Mouse (Mus musculus): Measurements from ENCODE around the gene Atoh1. TPM values are rescaled to one million over a fixed set of nuclear protein-coding genes. Genes with fewer than 3 reads are reported as not detected.

The Atoh1 gene
- not detected for total RNA-seq (2021)
- long read RNA-seq, experiment 1 = 0 reads
- long read RNA-seq, experiment 2 = 0 reads

DNA sequence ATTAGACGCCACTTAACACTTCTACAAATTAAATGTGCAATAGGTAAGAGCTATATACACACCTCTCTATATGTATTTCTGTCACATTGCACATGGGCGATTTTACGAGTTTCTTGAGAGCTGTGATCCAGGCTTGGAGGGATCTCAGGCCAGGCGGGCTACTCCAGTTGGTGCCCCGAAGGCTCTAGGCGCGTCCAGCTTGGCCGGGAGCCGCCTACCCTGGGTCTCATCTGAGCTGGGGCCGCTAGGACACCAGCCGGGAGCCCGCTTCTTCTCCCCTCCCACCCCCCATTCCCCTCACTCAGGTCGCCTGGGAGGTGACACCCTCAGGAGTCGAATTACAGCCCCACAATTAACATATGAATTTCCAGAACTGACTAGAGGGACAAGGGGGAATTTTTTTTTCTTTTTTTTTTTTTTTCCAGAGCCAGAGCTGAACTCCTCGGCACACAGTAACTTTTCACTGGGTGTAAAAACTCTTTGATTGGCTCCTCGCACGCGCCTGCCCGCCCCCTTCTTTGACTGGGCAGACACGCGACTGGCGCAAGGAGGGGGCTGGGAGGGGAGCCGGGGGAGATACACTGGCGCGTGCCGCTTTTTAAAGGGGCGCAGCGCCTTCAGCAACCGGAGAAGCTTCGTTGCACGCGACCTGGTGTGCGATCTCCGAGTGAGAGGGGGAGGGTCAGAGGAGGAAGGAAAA lies at the start of gene Atoh1:
TSS of gene Atoh1 (plus strand) at position 627 of the 700 bp plus-strand sequence.
- DNase-seq (ENCODE audit: low spot score in 2 of 2) = no peak

DNA sequence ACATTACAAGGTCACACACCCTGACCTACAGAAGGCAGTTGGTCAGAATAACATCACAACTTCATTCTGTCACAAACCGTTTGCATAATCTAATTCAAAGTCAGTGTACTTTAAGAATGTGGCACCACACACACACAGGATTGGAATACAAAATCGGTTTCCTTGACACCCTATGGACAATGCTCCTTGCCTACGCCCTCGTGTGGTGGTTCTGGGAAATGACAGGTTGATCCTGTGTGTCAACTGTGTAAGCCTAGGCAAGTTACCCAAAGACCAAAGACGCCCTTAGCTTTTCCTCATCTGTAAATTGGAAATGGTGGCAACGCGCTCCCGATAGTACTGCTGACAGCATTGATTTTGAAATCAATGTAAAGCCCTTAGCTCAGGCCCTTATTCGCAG lies 45.0 kb upstream of the Atoh1 start:
- peak; percentile 31 to 56 for DNase-seq (ENCODE audit: low spot score in 2 of 2)

DNA sequence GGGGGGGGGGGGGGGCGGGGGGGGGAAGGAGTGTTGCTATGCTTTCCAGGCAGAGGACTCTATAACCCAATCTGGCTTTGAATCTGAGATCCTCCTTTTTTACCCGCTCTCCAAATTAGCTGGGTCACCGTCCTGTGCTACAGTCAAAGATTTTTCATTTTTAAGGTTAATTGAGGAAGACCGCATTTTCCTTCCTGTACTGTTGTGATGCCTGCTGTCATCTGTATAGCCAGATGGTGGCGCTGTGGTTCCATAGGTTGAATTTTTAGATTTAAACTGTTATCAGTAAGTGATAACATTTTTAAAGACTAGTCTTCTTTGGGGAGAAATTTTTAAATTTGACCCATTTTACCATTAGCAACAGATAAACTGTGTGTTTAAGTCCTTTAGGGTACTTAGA lies 44.0 kb upstream of the Atoh1 start:
- peak; percentile 56 to 70 for DNase-seq (ENCODE audit: low spot score in 2 of 2)

DNA sequence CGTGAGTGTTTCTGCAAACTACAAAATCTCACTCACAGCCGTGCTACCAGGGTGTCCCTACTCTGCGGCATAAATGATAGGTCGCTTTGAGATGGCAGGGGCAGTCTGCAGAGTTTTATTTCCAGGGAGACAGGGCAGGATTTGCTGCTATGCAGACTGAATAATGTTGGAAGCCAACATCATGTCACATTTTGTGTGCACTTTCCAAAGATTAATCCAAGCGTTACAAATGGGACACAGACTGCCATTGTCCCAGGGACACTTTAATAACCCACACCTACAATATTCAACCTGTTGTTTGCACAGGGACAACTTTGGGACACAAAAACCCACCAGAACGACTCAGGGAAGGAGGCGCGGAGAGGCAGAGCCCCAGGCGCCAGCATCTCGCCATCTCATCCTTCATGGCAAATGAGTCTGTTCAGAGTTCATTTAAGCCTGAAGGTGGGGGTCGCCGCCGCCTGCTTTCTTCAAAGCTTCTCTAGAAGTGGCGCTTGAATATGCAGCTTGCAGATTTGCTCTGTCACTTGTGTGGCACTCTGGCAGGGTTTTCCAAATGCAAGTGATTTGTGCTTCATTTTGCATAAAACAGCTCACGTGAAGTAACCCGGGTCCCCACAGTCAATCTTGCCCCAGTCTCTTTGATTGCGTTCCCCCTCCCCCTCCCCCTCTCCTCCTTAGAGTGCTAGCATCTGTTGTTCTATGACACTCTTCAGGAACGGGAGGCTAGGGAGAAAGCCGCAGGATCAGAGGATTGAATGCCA lies 40.6 kb upstream of the Atoh1 start:
- no peak for DNase-seq (ENCODE audit: low spot score in 2 of 2)

DNA sequence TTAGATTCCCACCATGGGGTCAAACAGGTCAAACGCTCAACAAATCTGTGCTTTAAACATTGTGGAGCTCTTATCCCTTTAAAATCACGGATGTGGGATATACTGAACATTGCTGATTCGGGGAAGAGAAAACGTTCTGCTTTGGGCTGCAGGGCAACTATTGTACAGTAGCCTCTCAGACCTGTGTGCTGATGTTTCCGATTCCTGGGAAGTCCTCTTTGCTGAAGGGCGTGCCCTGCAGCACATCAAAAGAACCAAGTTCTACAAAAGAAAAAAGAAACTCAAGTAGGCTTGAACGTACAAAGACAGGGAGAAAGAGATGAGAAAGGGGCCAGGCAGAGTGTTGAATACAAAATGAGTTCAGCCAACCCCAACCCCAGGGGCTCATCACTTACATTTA lies 34.2 kb upstream of the Atoh1 start:
- no peak for DNase-seq (ENCODE audit: low spot score in 2 of 2)

DNA sequence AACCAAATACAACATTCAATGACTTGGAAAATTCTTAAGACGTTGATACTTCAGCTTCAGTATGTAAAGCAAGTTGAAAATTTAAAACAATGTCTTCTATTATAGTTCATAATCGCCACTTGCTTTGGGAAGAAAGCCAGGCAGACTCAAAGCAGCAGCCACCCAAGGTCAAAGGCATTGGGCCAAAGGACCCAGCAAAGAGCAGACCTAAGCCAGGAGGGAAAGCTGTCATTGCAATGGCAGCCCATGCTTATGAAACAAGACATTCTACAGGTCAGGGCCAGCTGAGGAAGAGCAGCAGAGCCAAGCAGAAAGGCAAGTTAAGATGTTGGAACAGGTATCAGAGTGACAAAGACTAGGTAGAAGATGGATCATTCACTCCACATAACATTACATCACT lies 25.3 kb upstream of the Atoh1 start:
- no peak for DNase-seq (ENCODE audit: low spot score in 2 of 2)

DNA sequence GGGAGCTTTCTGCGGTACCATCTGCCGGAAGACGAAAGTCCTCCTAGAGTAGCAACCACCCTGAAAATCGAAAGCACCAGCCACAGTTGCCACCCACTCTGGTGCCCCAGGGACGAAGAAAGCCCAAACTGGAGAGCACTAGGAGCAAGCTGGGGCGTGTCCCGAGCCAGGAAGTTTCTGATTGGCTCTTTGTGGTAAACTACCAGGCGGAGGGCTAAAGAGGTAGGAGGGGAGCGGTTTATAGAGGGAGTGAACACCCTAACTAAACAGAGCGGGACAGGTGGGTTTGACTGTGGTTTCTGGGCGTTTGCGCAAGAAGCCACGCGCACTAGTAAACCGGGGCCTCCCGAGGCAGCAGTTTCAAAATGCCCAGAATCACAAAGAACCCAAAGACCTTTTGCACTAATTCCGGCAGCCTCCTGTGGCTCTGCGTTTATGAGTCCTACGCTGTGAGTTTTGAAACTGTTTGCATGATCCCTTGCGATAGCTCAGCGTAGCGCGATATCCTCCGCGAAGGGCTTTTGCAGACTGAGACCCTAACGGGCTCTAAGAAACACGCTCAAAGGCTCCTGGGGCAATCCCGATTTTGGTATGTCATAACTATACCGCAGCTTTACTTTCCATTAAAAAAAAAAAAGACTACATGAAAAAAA lies 1.0 kb upstream of the Atoh1 start:
- DNase-seq (ENCODE audit: low spot score in 2 of 2) = no peak

DNA sequence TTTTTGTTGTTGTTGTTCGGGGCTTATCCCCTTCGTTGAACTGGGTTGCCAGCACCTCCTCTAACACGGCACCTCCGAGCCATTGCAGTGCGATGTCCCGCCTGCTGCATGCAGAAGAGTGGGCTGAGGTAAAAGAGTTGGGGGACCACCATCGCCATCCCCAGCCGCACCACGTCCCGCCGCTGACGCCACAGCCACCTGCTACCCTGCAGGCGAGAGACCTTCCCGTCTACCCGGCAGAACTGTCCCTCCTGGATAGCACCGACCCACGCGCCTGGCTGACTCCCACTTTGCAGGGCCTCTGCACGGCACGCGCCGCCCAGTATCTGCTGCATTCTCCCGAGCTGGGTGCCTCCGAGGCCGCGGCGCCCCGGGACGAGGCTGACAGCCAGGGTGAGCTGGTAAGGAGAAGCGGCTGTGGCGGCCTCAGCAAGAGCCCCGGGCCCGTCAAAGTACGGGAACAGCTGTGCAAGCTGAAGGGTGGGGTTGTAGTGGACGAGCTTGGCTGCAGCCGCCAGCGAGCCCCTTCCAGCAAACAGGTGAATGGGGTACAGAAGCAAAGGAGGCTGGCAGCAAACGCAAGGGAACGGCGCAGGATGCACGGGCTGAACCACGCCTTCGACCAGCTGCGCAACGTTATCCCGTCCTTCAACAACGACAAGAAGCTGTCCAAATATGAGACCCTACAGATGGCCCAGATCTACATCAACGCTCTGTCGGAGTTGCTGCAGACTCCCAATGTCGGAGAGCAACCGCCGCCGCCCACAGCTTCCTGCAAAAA lies 496 bp downstream of the Atoh1 start:
- peak in 1 of 2 experiments; percentile 1 for DNase-seq (ENCODE audit: low spot score in 2 of 2)

DNA sequence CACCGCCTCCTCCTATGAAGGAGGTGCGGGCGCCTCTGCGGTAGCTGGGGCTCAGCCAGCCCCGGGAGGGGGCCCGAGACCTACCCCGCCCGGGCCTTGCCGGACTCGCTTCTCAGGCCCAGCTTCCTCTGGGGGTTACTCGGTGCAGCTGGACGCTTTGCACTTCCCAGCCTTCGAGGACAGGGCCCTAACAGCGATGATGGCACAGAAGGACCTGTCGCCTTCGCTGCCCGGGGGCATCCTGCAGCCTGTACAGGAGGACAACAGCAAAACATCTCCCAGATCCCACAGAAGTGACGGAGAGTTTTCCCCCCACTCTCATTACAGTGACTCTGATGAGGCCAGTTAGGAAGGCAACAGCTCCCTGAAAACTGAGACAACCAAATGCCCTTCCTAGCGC lies 1.1 kb downstream of the Atoh1 start:
- no peak for DNase-seq (ENCODE audit: low spot score in 2 of 2)

DNA sequence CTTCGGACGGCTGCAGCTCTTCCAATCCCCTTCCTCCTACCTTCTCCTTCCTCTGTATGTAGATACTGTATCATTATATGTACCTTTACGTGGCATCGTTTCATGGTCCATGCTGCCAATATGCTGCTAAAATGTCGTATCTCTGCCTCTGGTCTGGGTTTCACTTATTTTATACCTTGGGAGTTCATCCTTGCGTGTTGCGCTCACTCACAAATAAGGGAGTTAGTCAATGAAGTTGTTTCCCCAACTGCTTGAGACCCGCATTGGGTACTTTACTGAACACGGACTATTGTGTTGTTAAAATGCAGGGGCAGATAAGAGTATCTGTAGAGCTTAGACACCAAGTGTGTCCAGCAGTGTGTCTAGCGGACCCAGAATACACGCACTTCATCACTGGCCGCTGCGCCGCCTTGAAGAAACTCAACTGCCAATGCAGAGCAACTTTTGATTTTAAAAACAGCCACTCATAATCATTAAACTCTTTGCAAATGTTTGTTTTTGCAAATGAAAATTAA lies 1.6 kb downstream of the Atoh1 start:
- peak in 1 of 2 experiments; percentile 3 for DNase-seq (ENCODE audit: low spot score in 2 of 2)

DNA sequence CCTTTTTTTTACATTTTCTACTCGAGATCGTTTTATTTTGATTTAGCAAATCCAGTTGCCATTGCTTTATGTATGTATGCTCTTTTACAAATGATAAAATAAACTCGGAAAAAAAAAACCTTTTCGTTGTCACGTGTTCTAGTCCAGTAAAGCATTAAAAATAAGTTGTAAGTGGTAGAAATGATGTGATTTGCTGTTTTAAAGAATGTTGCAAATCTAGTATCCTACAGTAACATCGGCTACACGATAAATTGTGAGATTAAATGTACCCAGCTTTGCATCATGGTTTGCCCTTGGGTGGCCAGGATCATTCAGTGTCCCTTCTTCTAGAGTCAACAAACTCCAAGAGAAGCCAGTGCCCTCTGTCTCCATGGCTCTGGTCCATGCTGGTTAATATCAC lies 2.2 kb downstream of the Atoh1 start:
- peak in 1 of 2 experiments; percentile 2 for DNase-seq (ENCODE audit: low spot score in 2 of 2)

DNA sequence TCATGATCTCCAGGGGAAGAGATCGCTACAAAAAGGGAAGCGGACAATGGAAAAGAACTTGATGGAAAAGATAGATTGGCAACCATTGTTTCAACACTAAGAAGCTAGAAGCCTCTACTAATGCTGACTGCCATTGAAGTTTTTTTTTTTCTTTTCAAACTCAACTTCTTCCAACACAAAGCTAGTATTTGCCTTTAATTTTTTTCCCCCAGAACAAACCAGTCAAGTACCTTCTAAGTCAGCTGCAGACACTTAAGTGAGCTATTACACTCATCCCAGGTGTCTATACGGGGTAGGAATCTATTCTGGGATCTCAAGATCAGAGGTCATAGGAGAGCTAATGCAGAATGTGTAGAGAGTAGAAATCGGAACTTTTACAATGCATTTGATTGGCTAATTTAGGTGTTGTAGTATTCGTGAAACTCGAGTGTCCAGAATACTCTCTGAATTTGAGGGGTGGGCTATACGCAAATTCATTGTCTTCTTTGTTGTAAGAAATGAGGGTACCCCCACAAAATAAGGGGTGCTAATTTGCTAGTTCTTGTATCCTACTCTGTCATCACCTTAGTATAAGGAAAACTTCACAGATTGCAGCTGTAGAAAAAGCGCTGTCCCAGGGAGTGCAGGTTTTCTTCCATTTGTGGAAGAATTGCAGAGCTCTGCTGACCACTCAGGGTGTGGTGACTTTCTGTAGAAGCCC lies 2.8 kb downstream of the Atoh1 start:
- no peak for DNase-seq (ENCODE audit: low spot score in 2 of 2)

DNA sequence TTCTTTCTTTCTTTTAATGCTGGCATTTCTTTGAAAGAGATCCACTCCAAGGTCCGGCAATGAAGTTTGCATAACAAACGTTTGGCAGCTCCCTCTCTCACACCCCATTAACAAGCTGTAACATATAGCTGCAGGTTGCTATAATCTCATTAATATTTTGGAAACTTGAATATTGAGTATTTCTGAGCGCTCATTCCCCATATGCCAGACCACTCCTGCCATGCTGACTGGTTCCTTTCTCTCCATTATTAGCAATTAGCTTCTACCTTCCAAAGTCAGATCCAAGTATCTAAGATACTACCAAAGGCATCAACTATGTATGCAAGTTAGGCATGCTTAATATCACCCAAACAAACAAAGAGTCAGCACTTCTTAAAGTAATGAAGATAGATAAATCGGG lies 4.4 kb downstream of the Atoh1 start:
- no peak for DNase-seq (ENCODE audit: low spot score in 2 of 2)

DNA sequence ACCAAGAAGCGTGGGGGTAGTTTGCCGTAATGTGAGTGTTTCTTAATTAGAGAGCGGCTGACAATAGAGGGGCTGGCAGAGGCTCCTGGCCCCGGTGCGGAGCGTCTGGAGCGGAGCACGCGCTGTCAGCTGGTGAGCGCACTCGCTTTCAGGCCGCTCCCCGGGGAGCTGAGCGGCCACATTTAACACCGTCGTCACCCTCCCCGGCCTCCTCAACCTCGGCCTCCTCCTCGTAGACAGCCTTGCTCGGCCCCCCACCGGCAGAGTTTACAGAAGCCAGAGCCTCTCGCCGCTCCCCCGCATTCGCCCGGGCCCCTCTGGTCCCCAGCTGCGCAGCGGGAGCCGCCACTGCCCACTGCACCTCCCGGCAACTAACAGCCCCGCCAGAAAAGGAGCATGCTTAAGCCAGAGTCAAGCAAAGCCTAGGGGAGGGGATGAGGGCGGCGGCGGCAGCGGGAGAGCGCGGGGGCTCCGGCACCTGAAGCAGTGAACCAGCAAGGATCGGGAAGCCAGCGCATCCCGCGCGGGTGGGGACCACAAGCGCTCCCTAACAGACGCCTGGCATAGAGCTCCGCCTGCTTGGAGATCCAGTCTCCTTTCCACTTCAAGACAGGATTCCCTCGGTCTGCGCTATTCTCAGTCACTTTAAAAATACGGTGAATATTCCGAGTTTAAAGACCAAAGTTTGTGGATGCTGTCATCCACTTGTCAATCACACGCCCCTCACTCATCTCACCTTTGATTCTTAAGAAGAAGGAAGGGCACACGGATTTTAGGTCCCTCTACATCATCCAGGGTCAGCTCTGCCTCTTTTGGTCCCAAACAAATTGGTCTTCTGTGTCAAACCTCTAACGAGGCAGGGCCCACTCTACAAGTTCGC lies 5.8 kb downstream of the Atoh1 start:
- DNase-seq (ENCODE audit: low spot score in 2 of 2) = peak in 1 of 2 experiments; percentile 4

DNA sequence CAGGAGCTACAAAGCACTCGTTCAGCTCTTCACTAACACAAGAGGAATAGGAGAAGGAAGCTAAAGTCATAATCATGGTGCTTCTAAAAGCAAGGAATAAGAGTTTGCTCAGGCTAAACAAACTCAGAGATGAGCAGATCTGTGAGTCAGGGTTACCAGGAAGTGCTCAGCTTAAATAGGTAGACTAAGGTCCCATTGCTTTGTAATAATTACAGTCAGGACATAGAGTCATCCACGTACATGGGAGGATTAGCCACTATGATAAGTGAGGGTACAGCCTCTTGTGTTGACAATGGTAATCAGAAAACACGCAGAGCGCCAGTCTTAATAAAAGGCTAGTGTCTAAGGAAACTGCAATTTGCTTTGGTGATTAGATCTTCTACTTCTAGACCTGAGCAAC lies 7.4 kb downstream of the Atoh1 start:
- no peak for DNase-seq (ENCODE audit: low spot score in 2 of 2)

DNA sequence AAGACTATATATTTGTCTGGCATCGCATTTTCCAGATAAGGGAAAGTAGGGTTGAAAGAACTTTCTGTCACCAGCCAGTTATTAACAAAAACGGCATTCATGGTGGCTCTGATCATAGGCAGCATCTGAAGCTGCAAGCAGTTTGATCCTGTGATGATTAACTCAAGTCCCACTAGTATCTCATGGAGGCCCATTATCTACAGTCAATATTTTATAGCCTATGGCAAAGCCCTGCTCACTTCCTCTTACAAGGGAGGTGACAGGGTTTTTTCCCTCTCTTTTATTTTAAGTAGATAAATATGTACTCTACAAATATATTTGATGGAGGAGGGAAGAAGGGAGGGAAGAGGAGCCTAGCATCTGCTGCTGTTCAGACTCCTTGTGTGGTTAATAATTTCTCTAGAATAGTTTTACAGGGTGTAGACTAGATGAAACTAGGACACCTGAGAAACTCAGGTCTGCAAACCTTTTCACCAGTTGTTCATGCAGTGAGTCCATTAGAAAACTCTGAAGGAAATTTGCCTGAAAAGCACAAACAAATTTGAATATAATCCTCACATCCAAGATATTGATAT lies 14.1 kb downstream of the Atoh1 start:
- DNase-seq (ENCODE audit: low spot score in 2 of 2) = no peak

DNA sequence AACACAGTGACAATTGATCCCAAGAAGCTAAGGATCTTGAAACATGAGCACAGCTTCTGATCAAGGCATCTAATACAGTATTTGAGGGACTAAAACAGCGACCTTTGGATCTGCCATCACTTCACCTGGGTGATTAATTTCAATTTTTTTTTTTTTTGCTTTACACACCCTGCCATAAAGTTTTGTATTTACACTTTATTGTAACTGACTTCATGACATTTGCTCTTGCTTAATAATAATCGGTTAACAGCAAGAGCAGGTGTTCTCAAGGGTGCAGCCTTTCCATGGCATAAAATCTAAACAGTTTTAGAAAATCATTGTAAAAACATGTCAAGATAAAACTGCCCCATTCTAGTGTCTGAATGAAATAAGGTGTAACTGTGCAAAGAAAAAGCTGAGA lies 25.6 kb downstream of the Atoh1 start:
- no peak for DNase-seq (ENCODE audit: low spot score in 2 of 2)

DNA sequence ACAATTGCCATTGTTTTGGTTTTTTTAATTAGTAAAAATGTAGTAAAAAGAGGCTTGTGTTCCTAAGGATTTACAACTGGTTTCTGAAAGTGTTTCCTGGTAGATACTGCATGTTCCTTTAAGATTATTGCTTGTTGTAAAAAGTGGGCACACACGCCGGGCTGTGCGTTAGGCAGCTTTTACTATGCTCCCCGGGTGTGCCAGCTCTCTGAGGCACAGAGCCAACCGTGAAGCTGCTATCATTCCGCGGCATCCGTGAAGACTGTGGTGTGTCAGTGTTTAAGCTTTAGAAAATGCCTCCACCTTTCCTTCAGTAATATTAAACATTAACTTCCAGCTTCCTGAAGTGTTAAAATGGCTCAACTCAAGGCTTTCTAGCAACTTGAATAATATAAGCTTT lies 35.0 kb downstream of the Atoh1 start:
- DNase-seq (ENCODE audit: low spot score in 2 of 2) = peak in 1 of 2 experiments; percentile 3

DNA sequence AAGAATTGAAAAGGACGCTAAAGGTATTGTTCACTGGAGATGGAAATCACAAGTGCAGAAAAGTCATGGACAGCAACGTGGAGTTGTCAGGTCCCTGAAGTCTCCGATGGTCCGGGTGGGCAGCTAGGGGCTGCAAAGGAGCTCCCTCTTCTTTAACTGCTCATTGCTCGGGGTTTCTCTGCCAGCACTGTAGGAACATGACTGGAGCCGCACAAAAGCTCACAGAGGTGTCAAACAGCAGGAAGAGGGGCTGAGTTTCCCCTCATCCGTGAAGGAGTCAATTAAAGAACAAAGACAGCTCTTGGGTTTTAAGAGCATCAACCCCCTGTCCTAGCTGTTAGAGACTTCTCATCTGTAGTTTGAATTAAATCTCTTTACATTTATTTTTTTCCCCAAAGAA lies 44.5 kb downstream of the Atoh1 start:
- DNase-seq (ENCODE audit: low spot score in 2 of 2) = no peak
